Mouse (Mus musculus): ENCODE data around the gene Cpn1. TPM values are rescaled to one million over a fixed set of nuclear protein-coding genes. Genes with fewer than 3 reads are reported as not detected.

The Cpn1 gene
- polyA plus RNA-seq, 1 experiment from 2014 or later: 0.24 TPM

DNA sequence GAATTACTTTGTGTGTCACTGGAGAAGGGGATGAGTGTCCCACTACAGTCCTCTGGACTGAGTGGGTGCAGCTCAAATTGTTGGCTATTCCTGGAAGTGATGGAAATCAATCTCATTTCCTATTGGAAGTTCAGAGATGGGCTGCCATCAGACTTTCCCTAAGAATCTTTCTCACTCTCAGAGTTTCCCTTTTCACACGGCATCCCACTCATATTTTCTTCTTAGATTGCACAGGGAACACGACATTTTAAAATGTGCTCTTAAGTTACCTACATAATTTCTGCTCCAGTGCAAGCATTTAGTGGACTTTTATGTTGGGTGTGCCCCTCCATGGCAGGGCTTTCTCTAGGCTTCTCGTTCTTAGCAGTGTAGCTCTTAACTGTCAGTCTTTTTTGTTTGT is 8.6 kb downstream of the Cpn1 start:
- no peaks in the 10 kb centered on the region for H3K9me3 ChIP-seq
- H3K4me3 ChIP-seq: no peak overlapping the region
- H3K36me3 ChIP-seq: no peaks in the 10 kb centered on the region
- H3K4me1 ChIP-seq: no peaks in the 10 kb centered on the region
- no peaks in the 10 kb centered on the region; the same call in 1 of the 2 replicates for H3K27me3 ChIP-seq
- no peak for ATAC-seq (ENCODE audit: low FRiP score, low read depth)
- no peak overlapping the region for H3K9ac ChIP-seq (replicated peaks)
- 85% methylated on average over 3 of the region's 3 CpGs for WGBS
- no peak overlapping the region for H3K27ac ChIP-seq (replicated peaks)
- no peak overlapping the region for H3K4me2 ChIP-seq (replicated peaks)

DNA sequence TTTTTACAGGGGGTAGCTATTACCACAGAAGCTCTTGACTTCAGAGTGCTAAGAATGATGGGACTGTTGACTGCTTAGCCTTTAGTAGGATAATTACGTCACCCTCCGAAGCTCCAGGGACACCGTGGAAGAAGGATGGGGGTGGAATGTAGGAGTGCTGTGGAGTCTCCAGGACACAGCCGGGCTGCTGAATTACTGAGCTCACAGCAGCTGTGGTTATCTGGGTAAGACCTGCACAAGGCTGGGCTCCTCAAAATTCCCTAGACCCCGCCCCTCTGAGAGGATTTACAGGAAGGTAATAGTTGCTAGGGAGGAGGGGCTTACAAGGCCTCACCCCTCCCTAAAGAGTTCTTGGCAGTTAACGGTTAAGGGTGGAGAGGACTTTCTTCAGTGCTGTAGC is 9.7 kb downstream of the Cpn1 start:
- 84% methylated on average over 6 of the region's 6 CpGs for WGBS
- no peaks in the 10 kb centered on the region for H3K36me3 ChIP-seq
- H3K9ac ChIP-seq (replicated peaks): no peak overlapping the region
- no peaks in the 10 kb centered on the region for H3K9me3 ChIP-seq
- H3K27me3 ChIP-seq: no peaks in the 10 kb centered on the region; the same call in 1 of the 2 replicates
- H3K4me2 ChIP-seq (replicated peaks): no peak overlapping the region
- no peak for ATAC-seq (ENCODE audit: low FRiP score, low read depth)
- no peak overlapping the region for H3K27ac ChIP-seq (replicated peaks)
- no peaks in the 10 kb centered on the region for H3K4me1 ChIP-seq
- no peak overlapping the region for H3K4me3 ChIP-seq

DNA sequence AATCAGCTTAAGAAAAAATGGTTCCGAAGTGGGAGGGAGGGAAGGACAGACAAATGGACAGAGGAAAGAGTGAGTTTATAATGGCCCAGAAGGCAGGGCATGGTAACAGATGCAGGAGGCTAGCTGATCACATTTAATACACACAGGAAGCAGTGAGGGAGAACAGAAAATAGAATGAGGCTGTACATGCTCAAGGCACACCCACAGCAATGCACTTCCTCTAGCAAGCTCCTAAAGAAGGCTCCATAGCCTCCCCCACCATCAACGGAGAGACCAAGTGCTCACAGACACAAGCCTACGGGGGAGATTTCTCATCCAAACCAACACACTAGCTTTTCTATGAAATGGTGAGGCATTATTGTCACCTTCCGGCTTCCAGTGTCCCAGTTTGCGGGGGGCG is 12.1 kb downstream of the Cpn1 start:
- Histone ChIP-seq H3K36me3 (no peaks in the 10 kb centered on the region), H3K27ac (replicated peaks) (no peak overlapping the region), H3K27me3 (no peaks in the 10 kb centered on the region; the same call in 1 of the 2 replicates), H3K4me2 (replicated peaks) (no peak overlapping the region), H3K9me3 (no peaks in the 10 kb centered on the region), H3K4me3 (no peak overlapping the region), H3K9ac (replicated peaks) (no peak overlapping the region), H3K4me1 (no peaks in the 10 kb centered on the region)
- no peak for ATAC-seq (ENCODE audit: low FRiP score, low read depth)
- 88% methylated on average over 6 of the region's 6 CpGs for WGBS

DNA sequence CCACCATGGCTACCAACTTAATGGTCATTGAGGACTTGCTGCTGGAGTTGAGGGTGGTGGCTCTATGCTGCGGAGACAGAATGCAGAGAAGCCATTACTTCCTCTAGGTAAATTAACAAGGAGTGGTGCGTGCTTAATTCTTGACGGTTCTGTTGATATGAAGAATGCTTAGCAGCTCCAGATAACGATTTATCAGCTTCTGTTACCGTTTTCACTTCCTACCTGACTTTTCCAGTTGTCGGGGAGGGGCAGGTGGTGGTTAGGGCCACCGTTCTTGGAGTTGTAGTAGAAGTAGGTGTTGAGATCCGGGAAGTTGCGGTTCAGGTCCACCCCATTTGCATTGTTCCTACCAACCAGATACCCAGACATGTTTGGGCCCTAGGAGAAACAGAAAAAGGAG is 12.6 kb downstream of the Cpn1 start:
- H3K4me2 ChIP-seq (replicated peaks): no peak overlapping the region
- 91% methylated on average over 9 of the region's 9 CpGs for WGBS
- no peaks in the 10 kb centered on the region; the same call in 1 of the 2 replicates for H3K27me3 ChIP-seq
- no peak overlapping the region for H3K27ac ChIP-seq (replicated peaks)
- ATAC-seq (ENCODE audit: low FRiP score, low read depth): no peak
- H3K36me3 ChIP-seq: no peaks in the 10 kb centered on the region
- H3K9ac ChIP-seq (replicated peaks): no peak overlapping the region
- H3K4me1 ChIP-seq: no peaks in the 10 kb centered on the region
- H3K9me3 ChIP-seq: no peaks in the 10 kb centered on the region
- no peak overlapping the region for H3K4me3 ChIP-seq

DNA sequence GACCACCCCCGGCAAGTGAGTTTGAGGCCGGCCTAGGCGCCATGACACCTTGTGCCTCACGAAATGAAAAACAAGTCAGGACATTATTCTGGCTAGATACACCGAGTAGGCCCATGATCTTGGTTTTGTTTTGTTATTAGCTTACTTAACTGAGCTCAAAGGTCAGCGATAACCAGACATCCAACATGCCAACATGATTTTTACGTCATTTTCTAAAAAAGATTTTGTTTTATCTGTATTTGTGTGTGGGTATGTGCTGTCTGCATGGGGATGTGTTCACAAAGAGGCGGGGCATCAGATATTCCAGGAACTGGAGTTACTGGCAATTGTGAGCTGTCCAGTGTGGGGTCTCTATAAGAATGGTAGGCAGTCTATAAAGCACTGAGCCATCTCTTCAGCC is 14.2 kb downstream of the Cpn1 start:
- H3K4me2 ChIP-seq (replicated peaks): no peak overlapping the region
- H3K4me3 ChIP-seq: no peak overlapping the region
- WGBS: 92% methylated on average over 8 of the region's 8 CpGs
- H3K27me3 ChIP-seq: no peaks in the 10 kb centered on the region; the same call in 1 of the 2 replicates
- H3K27ac ChIP-seq (replicated peaks): no peak overlapping the region
- H3K9me3 ChIP-seq: no peaks in the 10 kb centered on the region
- 0 out of 2 replicates have a peak, but pooled peaks cover 4% of the 10 kb centered on the region for H3K4me1 ChIP-seq
- H3K9ac ChIP-seq (replicated peaks): no peak overlapping the region
- no peaks in the 10 kb centered on the region for H3K36me3 ChIP-seq
- no peak for ATAC-seq (ENCODE audit: low FRiP score, low read depth)

DNA sequence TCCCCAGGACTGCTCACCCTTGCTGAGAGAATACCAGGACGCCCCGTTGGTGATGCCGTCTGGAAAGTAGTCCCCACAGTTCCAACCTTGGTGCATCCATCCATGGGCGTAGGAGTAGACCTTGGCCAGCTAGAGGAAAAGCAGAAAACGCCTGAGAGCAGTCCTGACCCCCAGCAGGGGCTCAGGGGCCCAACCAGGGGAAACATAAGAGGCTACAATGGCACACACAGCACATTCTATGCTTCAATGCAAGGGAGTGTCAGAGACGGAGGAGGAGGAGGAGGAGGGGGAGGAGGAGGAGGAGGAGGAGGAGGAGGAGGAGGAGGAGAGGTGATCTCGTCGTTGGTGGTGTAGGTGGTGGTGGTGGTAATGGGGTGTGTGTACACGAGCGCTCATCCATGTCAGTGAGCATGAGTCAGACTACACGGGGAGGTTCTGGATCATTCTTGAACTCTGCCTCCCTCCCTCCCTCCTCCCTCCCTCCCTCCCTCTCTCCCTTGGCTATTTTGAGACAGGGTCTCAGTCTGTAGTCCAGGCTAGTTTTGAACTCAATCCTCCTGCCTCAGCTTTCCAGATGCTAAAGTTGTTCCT is 17.8 kb downstream of the Cpn1 start:
- H3K27me3 ChIP-seq: peaks cover 18% of the 10 kb centered on the region
- no peaks in the 10 kb centered on the region for H3K9me3 ChIP-seq
- H3K4me1 ChIP-seq: 0 out of 2 replicates have a peak, but pooled peaks cover 4% of the 10 kb centered on the region
- no peak for ATAC-seq (ENCODE audit: low FRiP score, low read depth)
- H3K4me2 ChIP-seq (replicated peaks): no peak overlapping the region
- H3K9ac ChIP-seq (replicated peaks): no peak overlapping the region
- no peaks in the 10 kb centered on the region for H3K36me3 ChIP-seq
- no peak overlapping the region for H3K4me3 ChIP-seq
- 50% methylated on average over 8 of the region's 11 CpGs for whole genome bisulfite sequencing
- no peak overlapping the region for H3K27ac ChIP-seq (replicated peaks)

DNA sequence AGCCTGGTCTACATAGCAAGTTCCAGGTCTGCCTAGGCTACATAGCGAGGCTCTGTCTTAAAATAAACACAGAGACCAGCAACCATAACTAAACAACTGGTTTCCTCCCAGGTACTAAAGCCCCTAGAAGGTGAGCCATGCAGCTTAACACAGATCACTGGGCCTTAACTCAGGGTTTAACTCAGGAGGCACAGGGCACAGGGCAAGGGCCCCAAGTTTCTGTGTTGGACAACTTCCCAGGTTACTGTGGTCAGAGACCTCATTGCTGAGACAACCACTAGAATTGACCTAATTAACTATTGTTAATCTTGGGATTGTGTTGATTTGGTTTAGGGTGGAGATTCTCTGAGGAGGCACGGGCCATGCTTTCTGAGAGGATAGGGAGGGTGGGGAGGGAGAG is 19.9 kb downstream of the Cpn1 start:
- Histone ChIP-seq H3K4me3 (no peak overlapping the region), H3K27ac (replicated peaks) (no peak overlapping the region), H3K27me3 (peaks cover 26% of the 10 kb centered on the region), H3K9me3 (no peaks in the 10 kb centered on the region), H3K9ac (replicated peaks) (no peak overlapping the region), H3K4me1 (0 out of 2 replicates have a peak, but pooled peaks cover 4% of the 10 kb centered on the region), H3K4me2 (replicated peaks) (no peak overlapping the region), H3K36me3 (no peaks in the 10 kb centered on the region)
- 79% methylated on average over 2 of the region's 2 CpGs for WGBS
- no peak for ATAC-seq (ENCODE audit: low FRiP score, low read depth)

DNA sequence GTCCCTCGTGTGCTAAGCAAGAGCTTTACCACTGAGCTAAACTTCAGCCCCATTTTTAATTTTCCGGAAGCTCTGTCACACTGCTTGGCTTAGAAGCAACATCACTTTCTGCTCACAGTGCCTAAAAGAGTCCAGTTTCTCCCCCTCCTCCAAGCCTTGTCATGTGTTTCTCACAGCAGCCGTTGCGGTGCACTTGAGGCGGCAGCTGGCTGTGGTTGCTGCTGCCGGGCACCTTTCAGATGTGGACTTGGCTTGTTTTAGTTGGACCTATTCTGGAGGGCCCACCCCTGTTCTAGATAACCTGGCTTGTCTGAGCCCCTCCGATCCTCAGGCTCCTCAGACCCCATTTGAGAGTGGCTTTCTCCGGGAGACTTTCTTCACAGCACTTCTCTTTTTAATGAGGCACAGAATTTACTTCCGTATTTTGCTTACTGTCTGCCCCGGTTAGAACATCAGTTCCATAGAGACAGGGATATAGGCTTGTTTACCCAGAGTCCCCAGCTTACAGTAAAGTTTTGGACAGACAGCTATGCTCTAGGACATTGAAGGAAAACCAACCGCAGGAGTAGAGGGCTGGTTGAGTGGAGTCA is 20.8 kb downstream of the Cpn1 start:
- no peaks in the 10 kb centered on the region for H3K36me3 ChIP-seq
- H3K9ac ChIP-seq (replicated peaks): no peak overlapping the region
- H3K9me3 ChIP-seq: no peaks in the 10 kb centered on the region
- WGBS: 88% methylated on average over 11 of the region's 11 CpGs
- H3K27ac ChIP-seq (replicated peaks): no peak overlapping the region
- ATAC-seq (ENCODE audit: low FRiP score, low read depth): no peak
- H3K27me3 ChIP-seq: peaks cover 26% of the 10 kb centered on the region
- no peak overlapping the region for H3K4me3 ChIP-seq
- H3K4me1 ChIP-seq: 0 out of 2 replicates have a peak, but pooled peaks cover 4% of the 10 kb centered on the region
- no peak overlapping the region for H3K4me2 ChIP-seq (replicated peaks)

DNA sequence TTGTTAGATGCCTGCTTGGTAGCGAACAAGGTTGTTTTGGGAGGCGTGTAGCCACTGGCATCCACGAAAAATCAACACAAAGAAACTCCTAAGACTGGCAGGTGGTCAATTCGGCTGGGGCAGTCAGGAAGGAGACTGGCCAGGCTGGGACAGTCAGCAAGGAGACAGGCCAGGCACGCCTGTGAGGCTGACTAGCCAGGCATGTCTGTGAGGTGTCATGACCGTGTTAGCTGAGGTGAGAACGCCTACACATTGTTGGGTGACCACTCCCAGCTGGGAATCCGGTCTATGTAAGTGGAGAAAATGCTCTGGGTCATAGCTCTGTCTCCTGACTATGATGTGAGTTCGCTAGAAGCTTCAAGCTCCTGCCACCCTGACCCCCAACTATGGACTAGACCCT is 23.6 kb downstream of the Cpn1 start:
- Histone ChIP-seq H3K4me2 (replicated peaks) (no peak overlapping the region), H3K4me1 (no peaks in the 10 kb centered on the region), H3K27ac (replicated peaks) (no peak overlapping the region), H3K9ac (replicated peaks) (no peak overlapping the region), H3K4me3 (no peak overlapping the region), H3K36me3 (no peaks in the 10 kb centered on the region), H3K27me3 (peaks cover 26% of the 10 kb centered on the region), H3K9me3 (no peaks in the 10 kb centered on the region)
- ATAC-seq (ENCODE audit: low FRiP score, low read depth): no peak
- WGBS: 70% methylated on average over 9 of the region's 9 CpGs

DNA sequence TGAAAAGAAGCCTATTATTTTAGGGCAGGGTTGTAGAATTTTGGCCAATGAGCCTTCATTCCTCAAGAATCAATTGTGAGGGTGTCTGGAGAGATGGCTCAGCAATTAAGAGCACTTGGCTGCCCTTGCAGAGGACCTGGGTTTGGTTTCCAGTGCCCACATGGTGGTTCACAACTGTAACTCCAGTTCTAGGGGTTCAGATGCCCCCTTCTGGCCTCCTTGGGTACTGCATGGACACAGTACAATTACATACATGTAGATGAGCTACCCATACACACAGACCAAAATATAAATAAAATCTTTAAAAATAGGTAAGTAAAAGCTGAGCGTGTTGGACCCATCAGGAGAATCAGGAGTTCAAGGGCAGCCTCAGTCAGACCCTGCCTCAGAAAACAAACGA is 25.2 kb downstream of the Cpn1 start:
- no peak overlapping the region for H3K4me3 ChIP-seq
- no peak overlapping the region for H3K4me2 ChIP-seq (replicated peaks)
- peaks cover 22% of the 10 kb centered on the region for H3K27me3 ChIP-seq
- no peaks in the 10 kb centered on the region for H3K9me3 ChIP-seq
- no peaks in the 10 kb centered on the region for H3K4me1 ChIP-seq
- no peaks in the 10 kb centered on the region for H3K36me3 ChIP-seq
- ATAC-seq (ENCODE audit: low FRiP score, low read depth): no peak
- WGBS: 77% methylated on average over 2 of the region's 2 CpGs
- no peak overlapping the region for H3K27ac ChIP-seq (replicated peaks)
- no peak overlapping the region for H3K9ac ChIP-seq (replicated peaks)

DNA sequence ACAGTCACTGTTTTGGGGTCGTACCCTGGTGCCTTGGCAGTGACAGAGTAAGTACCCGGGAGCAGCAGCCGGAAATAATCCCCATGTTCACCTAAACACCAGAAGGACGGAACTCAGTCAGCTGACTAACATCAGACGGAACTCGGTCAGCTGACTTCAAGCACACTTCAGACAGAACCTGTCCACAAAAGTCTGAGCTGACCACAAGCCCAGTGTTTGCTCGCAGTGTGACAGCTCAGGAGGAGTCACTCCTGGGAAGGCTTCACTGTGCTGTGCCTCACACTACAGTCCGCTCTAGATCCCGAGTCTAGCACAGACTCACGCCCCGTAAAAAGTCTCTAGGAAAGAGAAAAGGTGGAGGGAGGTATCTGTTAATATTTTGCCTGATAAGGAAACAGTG is 26.3 kb downstream of the Cpn1 start:
- Histone ChIP-seq H3K4me1 (no peaks in the 10 kb centered on the region), H3K36me3 (no peaks in the 10 kb centered on the region)
- 89% methylated on average over 11 of the region's 11 CpGs for WGBS

DNA sequence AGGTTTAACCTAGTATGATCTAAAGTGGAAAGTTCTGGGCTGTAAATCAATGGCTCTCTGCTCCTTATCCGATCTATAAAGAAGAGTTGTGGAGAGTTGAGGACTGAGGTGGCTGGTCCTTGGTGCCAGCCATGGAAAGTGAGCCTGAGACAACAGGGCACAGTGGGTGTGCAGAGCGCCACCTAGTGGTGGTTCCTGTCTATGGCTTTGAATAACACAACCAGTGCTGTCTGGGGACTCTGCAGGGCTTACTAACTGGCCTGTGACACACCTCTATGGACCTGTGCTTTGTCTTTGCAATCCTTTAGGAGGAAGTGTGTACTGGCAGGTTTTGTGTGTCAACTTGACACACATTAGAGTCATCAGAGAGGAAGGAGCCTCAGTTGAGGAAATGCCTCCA is 27.2 kb downstream of the Cpn1 start:
- WGBS: 26% methylated on average over 2 of the region's 2 CpGs
- H3K4me3 ChIP-seq: no peak overlapping the region
- peaks cover 13% of the 10 kb centered on the region; the same call in 1 of the 2 replicates for H3K27me3 ChIP-seq
- no peak overlapping the region for H3K9ac ChIP-seq (replicated peaks)
- H3K36me3 ChIP-seq: no peaks in the 10 kb centered on the region
- H3K4me1 ChIP-seq: no peaks in the 10 kb centered on the region
- no peak for ATAC-seq (ENCODE audit: low FRiP score, low read depth)
- no peaks in the 10 kb centered on the region for H3K9me3 ChIP-seq
- no peak overlapping the region for H3K4me2 ChIP-seq (replicated peaks)
- H3K27ac ChIP-seq (replicated peaks): no peak overlapping the region

More for the DNA sequence above, 26.3 kb downstream of the Cpn1 start:
- Histone ChIP-seq H3K27me3 (peaks cover 13% of the 10 kb centered on the region; the same call in 1 of the 2 replicates), H3K27ac (replicated peaks) (no peak overlapping the region), H3K9me3 (no peaks in the 10 kb centered on the region), H3K4me3 (no peak overlapping the region), H3K9ac (replicated peaks) (no peak overlapping the region), H3K4me2 (replicated peaks) (no peak overlapping the region)
- no peak for ATAC-seq (ENCODE audit: low FRiP score, low read depth)

All from midbrain, embryonic 12.5 days (tissue).